Mouse (Mus musculus): ENCODE measurements around the gene Fam209. TPM values are rescaled to one million over a fixed set of nuclear protein-coding genes. Genes with fewer than 3 reads are reported as not detected.

The Fam209 gene
- total RNA-seq, 2 experiments from 2014 or later: not detected

GRCm38 (mm10) chr2:172522528-172522927, 50.2 kb downstream of the Fam209 start:
- intact Hi-C loops (cut with DNase I): no loop called here
- no peak for DNase-seq

Other genes with a start within 250 kb of the Fam209 start
- gene Mc3r, start 224.0 kb upstream of the Fam209 start, total RNA-seq (2021): not detected
- 1 to 10 TPM; 6.9 to 7.0 TPM for gene Fam210b, start 127.0 kb upstream of the Fam209 start, total RNA-seq (2021)
- 1 to 10 TPM; 3.4 to 6.3 TPM for gene Aurka, start 102.0 kb upstream of the Fam209 start, total RNA-seq (2021)
- 10 to 100 TPM; 19.3 to 19.6 TPM for gene Cstf1, start 101.8 kb upstream of the Fam209 start, total RNA-seq (2021)
- gene Cass4, start 78.7 kb upstream of the Fam209 start, total RNA-seq (2021): under 1 TPM; 0.44 to 0.45 TPM
- gene Rtf2, start 32.0 kb upstream of the Fam209 start, total RNA-seq (2021): 10 to 100 TPM; 28.6 to 30.7 TPM
- not detected for gene Gcnt7, start 13.9 kb upstream of the Fam209 start, total RNA-seq (2021)
- gene Tfap2c, start 77.1 kb downstream of the Fam209 start, total RNA-seq (2021): not detected

Measured in heart, postnatal 14 days (tissue).